Mouse (Mus musculus) bone marrow, adult 2 months (tissue): ENCODE measurements around the gene Manba. TPM values are rescaled to one million over a fixed set of nuclear protein-coding genes. Genes with fewer than 3 reads are reported as not detected.
A peak's percentile ranks its signal among the peaks of the same experiment; 100 is the strongest.

Source experiments
- H3K27ac ChIP-seq: fragments of 200-500 bp; 2 replicates; pipeline ENCODE4 v1.5.1; 2012; ENCODE audit warnings: low read depth, mild to moderate bottlenecking, control low read depth, inconsistent platforms, low read length; ENCODE audit not compliant: control insufficient read depth, poor library complexity, insufficient read depth
- H3K4me1 ChIP-seq: fragments of 200-500 bp; 2 replicates; pipeline ENCODE4 v1.6.1; 2011; ENCODE audit warnings: low read length; ENCODE audit not compliant: control insufficient read depth, insufficient read depth
- H3K4me3 ChIP-seq: fragments of 200-500 bp; replicated peaks from 2 replicates; pipeline ENCODE3; 2011; ENCODE audit warnings: mild to moderate bottlenecking, low read depth, low read length, control low read depth; ENCODE audit not compliant: control insufficient read depth
- CTCF ChIP-seq: fragments of 200-500 bp; IDR thresholded peaks from 2 replicates; pipeline ENCODE4 v1.5.1; 2011; ENCODE audit warnings: low read length, control low read depth; ENCODE audit not compliant: control insufficient read depth, insufficient read depth
- POLR2A ChIP-seq: fragments of 200-500 bp; IDR thresholded peaks from 2 replicates; pipeline ENCODE4 v1.6.1; 2011; ENCODE audit warnings: low read depth, mild to moderate bottlenecking, control low read depth, low read length, borderline replicate concordance; ENCODE audit not compliant: control insufficient read depth
- WGBS: fragments of 180-500 bp; shearing (Covaris S2); methylation state at CpG from one replicate; pipeline ENCODE4 v1.1.7; 2018; 5-methylcytosine and 5-hydroxymethylcytosine counted together
- polyA plus RNA-seq: library from polyadenylated mRNA; stranded (reverse); fragments of >200 nt; gene quantifications from 2 replicates; pipeline ENCODE4 v1.2.4, GENCODE M21; 2011; ENCODE audit warnings: low replicate concordance; ENCODE audit not compliant: missing spikeins, insufficient read depth, insufficient read length

Manba gene
- 5.3 and 21.0 TPM in 2 replicates for polyA plus RNA-seq

DNA sequence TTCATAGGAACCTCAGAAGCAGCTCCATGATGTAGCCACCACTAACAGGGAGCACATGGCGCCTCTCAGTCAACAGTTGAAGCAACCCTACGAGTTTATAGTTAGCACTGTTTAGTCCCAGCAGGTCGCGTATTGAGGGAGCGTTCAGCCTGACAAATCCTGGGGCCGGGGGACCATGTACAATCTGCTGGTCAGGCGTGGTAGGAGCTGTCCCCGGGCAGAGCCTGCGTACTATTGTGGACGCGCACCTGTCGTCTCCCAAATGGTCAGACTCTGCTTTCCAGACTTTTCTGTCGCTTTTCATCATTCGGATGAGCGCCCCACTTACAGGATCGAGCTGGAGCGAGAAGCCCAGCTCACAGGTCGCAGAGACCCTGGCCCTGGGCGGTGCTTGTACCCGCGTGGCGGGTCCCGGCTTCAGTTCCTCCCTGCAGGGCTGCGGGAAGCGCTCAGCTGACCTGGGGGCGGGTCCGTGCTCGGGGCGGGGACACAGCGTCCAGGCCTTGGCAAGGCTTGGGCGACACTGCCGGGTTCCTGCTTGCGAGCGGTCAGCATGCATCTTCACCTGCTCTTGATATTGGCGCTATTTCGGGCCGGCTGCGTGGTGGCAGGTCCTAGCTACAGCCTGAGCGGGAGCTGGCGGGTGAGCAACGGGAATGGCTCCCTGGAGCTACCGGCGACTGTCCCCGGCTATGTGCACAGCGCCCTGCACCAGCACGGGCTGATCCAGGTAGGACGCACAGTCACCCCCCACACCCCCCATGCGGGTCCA, at the start of gene Manba:
Gene Manba (plus strand): TSS at position 484 of the 772 bp plus-strand sequence.
- peak within 1 kb of the TSS; percentile 98 for H3K4me3 ChIP-seq
- WGBS, result 2% methylated on average over 48 of the region's 48 CpGs
- 0 out of 2 replicates have a peak within 1 kb of the TSS, but pooled peaks have one; percentile 28 for H3K27ac ChIP-seq
- H3K4me1 ChIP-seq, result no peaks in the 10 kb centered on the region
- TF ChIP-seq POLR2A (peak; percentile 64; the same call in 1 of the 2 replicates), CTCF (no peak)

DNA sequence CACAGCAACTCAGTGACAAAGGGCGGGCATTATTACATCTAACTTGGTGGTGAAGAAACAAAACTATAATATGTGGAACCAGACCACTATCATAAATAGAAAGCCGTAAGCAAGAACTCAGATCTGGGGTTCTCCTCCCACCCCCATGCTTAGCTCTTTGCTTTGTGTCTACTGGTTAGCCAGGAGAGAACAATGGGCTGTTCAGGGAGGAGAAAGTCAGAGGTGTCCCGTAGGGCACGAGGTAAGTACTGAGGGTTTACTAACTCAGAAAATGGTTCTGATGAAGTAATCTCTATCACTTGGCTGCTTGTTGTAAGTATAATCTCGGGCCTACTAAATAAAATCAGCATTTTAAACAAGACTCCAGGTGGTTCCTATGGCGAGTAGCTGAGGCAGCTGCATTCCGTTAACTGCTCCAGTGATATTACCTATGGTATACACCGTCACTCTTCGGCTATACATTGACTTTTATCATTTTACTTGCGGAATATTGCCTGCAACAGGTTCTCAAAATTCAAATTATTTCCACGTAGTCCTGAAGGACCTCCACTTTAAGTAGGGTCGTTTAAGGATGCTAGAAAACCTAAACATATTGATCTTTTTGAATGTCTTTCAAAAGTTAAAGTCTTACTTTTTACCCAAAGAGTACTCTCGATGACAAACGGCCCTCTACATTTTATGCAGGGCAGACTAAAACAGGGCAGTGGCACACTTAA, 48.4 kb upstream of the Manba start:
- TF ChIP-seq CTCF, result no peak
- TF ChIP-seq POLR2A, result no peak
- no peak overlapping the region for H3K4me3 ChIP-seq
- WGBS, result 70% methylated on average over 14 of the region's 14 CpGs
- H3K27ac ChIP-seq, result no peak overlapping the region; the same call in 1 of the 2 replicates
- no peaks in the 10 kb centered on the region for H3K4me1 ChIP-seq

DNA sequence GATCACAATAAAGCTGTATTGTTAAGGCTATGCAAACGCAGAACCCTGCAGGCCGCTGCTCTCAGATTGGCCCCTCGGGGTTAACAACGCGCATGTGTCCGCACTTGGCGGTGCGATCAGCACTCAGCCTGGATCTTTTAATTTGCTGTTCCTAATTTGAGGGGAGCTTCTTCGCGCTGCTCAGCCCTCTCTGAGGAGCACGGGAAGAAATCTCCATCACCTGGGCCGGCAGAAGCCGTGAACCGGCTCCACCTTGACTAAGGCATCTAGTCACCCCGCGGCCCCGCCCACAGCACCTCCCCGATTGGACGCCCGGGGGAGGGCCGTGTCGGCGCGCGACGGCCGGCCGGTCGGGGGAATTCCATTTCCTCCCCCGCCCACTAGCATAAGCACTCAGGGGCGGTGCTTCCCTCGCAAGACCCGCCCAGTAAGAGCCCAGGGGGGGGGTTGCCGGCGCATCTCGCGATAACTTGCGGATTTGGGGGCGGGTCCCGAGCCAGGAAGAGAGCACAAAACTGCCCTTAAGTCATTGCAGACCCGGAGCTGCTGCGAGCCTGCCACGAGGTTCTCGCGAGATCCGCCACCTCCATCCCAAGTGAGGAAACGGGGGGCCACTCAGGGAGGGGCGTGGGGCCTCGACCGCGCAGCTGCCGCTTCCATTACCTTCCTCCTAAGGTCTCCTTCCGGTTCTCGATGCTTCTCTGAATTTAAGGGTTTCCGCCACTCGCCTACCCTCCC, 47.5 kb upstream of the Manba start, which contains the start of gene Ube2d3:
Gene Ube2d3 (plus strand): TSS at position 392 of the 738 bp plus-strand sequence.
- H3K4me1 ChIP-seq, result no peaks in the 10 kb centered on the region
- H3K4me3 ChIP-seq, result peak within 1 kb of the TSS; percentile 90
- WGBS, result under 1% methylated on average over 56 of the region's 56 CpGs
- TF ChIP-seq CTCF (no peak), POLR2A (peak; percentile 74; the same call in 1 of the 2 replicates)
- H3K27ac ChIP-seq, result peak within 1 kb of the TSS; percentile 100

DNA sequence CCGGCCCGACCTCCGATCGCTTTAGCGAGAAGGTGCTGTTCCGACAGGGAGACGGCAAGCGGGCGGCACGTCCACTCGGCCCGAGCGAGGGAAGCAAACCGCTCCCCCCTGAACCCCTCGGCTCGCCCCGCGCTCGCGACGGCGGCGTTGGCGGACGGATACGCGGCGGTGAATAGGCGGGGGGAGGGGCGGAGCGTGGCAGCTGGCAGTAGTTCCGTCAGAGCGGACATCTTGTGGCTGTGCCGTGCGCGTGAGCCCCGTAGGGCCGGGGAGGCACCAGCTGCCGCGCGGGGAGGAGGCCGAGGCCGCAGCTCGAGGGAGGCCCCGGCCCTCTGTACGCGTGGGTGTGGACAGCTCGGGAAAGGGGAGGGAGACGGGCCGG, 46.9 kb upstream of the Manba start:
- TF ChIP-seq POLR2A (peak; percentile 90), CTCF (no peak)
- Histone ChIP-seq H3K4me3 (peak overlapping the region; percentile 90), H3K27ac (peak overlapping the region; percentile 100), H3K4me1 (no peaks in the 10 kb centered on the region)
- under 1% methylated on average over 50 of the region's 50 CpGs for WGBS

DNA sequence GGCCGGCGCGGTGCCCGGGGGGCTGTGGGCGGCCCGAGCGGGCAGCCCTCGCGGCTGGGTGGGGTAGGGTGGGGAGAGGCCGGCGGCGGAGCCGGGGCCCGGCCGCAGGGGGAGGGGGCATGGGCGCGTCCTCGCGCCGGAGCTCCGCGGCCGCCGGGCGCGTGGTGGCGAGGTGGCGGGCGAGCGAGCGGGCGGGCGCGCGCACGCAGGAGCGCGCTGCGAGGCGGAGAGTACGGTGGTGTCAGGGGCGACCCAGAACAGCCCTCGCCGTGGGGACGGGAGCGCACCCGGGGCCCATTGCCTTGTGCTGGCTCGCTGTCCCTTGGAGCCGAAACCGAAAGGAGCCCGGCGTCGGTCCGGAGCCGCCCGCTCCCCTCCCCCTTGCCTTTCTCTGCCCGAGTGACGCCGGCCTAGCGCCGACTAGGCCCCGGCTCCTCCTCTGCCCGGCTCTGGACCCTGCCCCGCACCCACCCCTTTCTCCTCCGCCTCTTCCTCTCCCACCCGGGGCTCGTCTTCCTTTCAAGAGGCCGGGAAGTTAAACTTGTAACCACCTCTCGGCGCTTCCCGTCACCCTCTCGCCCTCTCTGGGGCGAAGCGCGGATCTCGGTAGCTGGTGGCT, 46.4 kb upstream of the Manba start:
- Histone ChIP-seq H3K4me1 (no peaks in the 10 kb centered on the region), H3K27ac (peak overlapping the region; percentile 100), H3K4me3 (peak overlapping the region; percentile 90)
- TF ChIP-seq POLR2A, result peak; percentile 28; the same call in 1 of the 2 replicates
- no peak for TF ChIP-seq CTCF
- 1% methylated on average over 64 of the region's 76 CpGs for WGBS

DNA sequence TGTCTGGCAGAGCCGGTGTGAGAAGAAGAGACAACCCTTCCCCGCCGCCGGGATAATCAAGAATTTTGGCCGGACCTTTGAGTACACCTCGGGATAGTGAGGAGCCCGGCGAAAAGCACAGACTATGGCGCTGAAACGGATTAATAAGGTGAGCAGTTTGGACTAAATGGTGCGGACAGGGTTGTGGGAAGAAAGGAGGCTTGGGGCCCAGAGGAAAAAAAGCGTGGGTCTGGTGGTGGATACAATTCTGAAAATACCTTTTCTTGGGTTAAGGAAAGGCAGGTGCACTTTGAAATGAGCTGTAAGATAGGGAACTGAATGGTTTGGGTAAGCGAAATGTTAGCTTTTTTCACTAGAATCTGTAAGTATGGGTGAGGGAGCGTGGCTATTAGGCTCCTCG, 45.8 kb upstream of the Manba start:
- H3K27ac ChIP-seq, result peak overlapping the region; percentile 100
- under 1% methylated on average over 15 of the region's 15 CpGs for WGBS
- TF ChIP-seq POLR2A (no peak), CTCF (no peak)
- H3K4me3 ChIP-seq, result peak overlapping the region; percentile 90
- H3K4me1 ChIP-seq, result no peaks in the 10 kb centered on the region

DNA sequence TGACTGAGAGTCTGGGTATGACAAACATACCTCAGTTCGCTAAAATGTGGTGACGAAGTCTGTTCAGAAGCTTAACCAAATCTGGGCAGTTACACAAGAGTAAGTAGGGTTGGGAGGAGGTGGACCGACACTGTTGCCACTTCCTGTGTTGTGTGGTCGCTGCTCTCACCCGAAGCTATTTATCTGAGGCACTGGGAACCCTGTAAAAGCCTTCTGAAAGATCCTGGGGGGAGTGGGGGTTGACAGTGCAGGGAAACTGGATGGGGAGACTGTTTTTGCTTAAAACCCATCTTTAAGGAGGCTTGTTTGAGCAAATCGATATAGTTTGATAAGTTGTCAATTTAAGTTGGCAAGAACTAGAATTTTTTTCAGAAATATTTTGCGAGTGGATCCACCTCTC, 45.2 kb upstream of the Manba start:
- H3K27ac ChIP-seq, result peak overlapping the region; percentile 5; the same call in 1 of the 2 replicates

DNA sequence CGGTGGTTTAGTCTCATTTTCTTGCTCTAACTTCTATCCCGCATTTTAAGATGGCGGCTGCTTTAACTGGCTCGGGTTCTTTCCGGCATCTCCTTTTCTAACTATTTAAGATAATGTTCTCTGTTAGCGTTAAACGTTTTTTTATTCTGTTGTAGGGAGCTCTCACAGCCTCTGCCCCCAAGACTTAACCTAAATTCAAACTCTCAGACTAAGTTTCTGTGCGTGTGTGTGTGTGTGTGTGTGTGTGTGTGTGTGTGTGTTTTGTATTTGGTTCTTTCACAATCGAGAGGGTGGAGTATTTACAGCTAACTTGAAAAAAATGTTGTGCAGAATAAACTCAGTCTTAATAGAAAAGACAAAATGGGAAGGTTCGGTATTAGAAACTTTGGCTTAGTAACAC, 44.8 kb upstream of the Manba start:
- TF ChIP-seq POLR2A (no peak), CTCF (no peak)
- no peaks in the 10 kb centered on the region for H3K4me1 ChIP-seq
- peak overlapping the region; percentile 90 for H3K4me3 ChIP-seq
- 20% methylated on average over 10 of the region's 10 CpGs for WGBS
- H3K27ac ChIP-seq, result no peak overlapping the region

More for the DNA sequence above, 45.2 kb upstream of the Manba start:
- no peaks in the 10 kb centered on the region for H3K4me1 ChIP-seq
- peak overlapping the region; percentile 90 for H3K4me3 ChIP-seq
- WGBS, result 3% methylated on average over 7 of the region's 7 CpGs
- no peak for TF ChIP-seq POLR2A
- no peak for TF ChIP-seq CTCF
